Mouse (Mus musculus) C2C12 (cell line): ENCODE data around the gene Natd1.

Experiments
- CEBPB ChIP-seq: IDR thresholded peaks from one replicate; pipeline ENCODE4 v1.6.1; 2011; ENCODE audit warnings: low read depth, mild to moderate bottlenecking, control low read depth, moderate library complexity
- CTCF ChIP-seq: IDR thresholded peaks from one replicate; pipeline ENCODE4 v1.5.1; 2011; ENCODE audit not compliant: control insufficient read depth, insufficient read depth, insufficient read length
- FOSL1 ChIP-seq: IDR thresholded peaks from one replicate; pipeline ENCODE4 v1.8.0; 2011; ENCODE audit warnings: mild to moderate bottlenecking, low read length; ENCODE audit not compliant: poor library complexity, insufficient read depth, severe bottlenecking
- USF1 ChIP-seq: IDR thresholded peaks from one replicate; pipeline ENCODE4 v1.6.1; 2011; ENCODE audit warnings: low read depth, mild to moderate bottlenecking, control low read depth, moderate library complexity

GRCm38 (mm10) chr11:60867904-60868303, 46.6 kb downstream of the Natd1 start:
- TF ChIP-seq CTCF (no peak), FOSL1 (no peak), CEBPB (no peak), USF1 (no peak)
